Mouse (Mus musculus) urinary bladder, adult 18-20 months (tissue): ENCODE data around the gene March4.
A peak's percentile ranks its signal among the peaks of the same experiment; 100 is the strongest.

ENCODE experiments used
- DNase-seq, 2 experiments: peaks; one replicate each; pipeline ENCODE4 v3.0.0; 2022; ENCODE audit warnings: low spot score in 2 of 2, mixed read lengths in 2 of 2

March4 gene

GRCm38 (mm10) chr1:72450790-72451189 lies 85.9 kb downstream of the March4 start:
- DNase-seq = no peak

GRCm38 (mm10) chr1:72449752-72450151 lies 87.0 kb downstream of the March4 start:
- DNase-seq = no peak

- no peak for DNase-seq
Observed at GRCm38 (mm10) chr1:72442747-72443146, 94.0 kb downstream of the March4 start.

GRCm38 (mm10) chr1:72439146-72439545 lies 97.6 kb downstream of the March4 start:
- no peak for DNase-seq

GRCm38 (mm10) chr1:72436967-72437366 lies 99.8 kb downstream of the March4 start:
- no peak for DNase-seq

GRCm38 (mm10) chr1:72434510-72434909 lies 102.2 kb downstream of the March4 start:
- DNase-seq = no peak

GRCm38 (mm10) chr1:72432579-72432978 lies 104.2 kb downstream of the March4 start:
- no peak for DNase-seq

GRCm38 (mm10) chr1:72429107-72429807 lies 107.5 kb downstream of the March4 start:
- DNase-seq = no peak

GRCm38 (mm10) chr1:72428526-72428925 lies 108.2 kb downstream of the March4 start:
- DNase-seq = no peak

GRCm38 (mm10) chr1:72426456-72426855 lies 110.3 kb downstream of the March4 start:
- no peak for DNase-seq

- no peak for DNase-seq
Observed at GRCm38 (mm10) chr1:72422121-72422520, 114.6 kb downstream of the March4 start.

GRCm38 (mm10) chr1:72420220-72420619 lies 116.5 kb downstream of the March4 start:
- no peak for DNase-seq

- peak in 1 of 2 experiments; percentile 21 for DNase-seq
Observed at GRCm38 (mm10) chr1:72418744-72419655, 117.7 kb downstream of the March4 start.

- peak; percentile 27 to 29 for DNase-seq
Observed at GRCm38 (mm10) chr1:72414561-72415253, 122.0 kb downstream of the March4 start.

GRCm38 (mm10) chr1:72414133-72414532 lies 122.6 kb downstream of the March4 start:
- DNase-seq = no peak

- DNase-seq = no peak
Observed at GRCm38 (mm10) chr1:72413205-72413604, 123.5 kb downstream of the March4 start.

GRCm38 (mm10) chr1:72411108-72411507 lies 125.6 kb downstream of the March4 start:
- DNase-seq = no peak

- DNase-seq = no peak
Observed at GRCm38 (mm10) chr1:72409936-72410335, 126.8 kb downstream of the March4 start.

- no peak for DNase-seq
Observed at GRCm38 (mm10) chr1:72406505-72407079, 130.1 kb downstream of the March4 start.

- no peak for DNase-seq
Observed at GRCm38 (mm10) chr1:72401331-72402069, 135.2 kb downstream of the March4 start.

- DNase-seq = no peak
Observed at GRCm38 (mm10) chr1:72400616-72401015, 136.1 kb downstream of the March4 start.
